Mouse (Mus musculus): ENCODE measurements at regions not wholly inside any gene's neighbourhood (a gene's known extent, or its start where the extent isn't known, plus 50 kb on each side); places are given as distances from the start of the nearest gene placed in this dataset.

DNA sequence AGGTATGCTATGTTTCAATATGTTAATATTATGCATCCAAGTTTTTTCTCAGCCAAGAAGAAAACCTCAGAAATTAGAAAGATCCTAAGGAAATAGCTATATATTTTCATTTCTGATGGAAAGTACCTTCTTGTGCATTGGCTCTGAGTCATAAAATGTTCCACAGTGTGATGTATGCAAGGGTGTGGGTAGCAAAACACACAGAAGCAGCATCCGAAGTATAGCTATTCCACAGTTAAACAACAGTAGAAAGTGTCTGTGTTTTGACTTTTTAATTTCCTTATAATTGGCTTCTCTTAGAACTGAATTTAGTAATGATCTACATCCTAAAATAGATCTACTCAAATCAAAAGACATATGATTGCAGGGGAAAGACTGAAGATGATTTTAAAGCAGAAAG, 320.0 kb downstream of the Tdrd3 start:
- H3K9me3 ChIP-seq (ENCODE audit: control insufficient read depth, insufficient read depth, low read depth, low read length): no peaks in the 10 kb centered on the region
- no peak overlapping the region for H3K4me3 ChIP-seq (ENCODE audit: insufficient read depth in 1 of 2, low read depth in 1 of 2, low read length in 2 of 2, poor library complexity in 1 of 2, severe bottlenecking in 1 of 2)
- TF ChIP-seq HCFC1 (IDR thresholded peaks at IDR 0.05; ENCODE audit: borderline replicate concordance, insufficient read depth, low read length): no peak
- no peak for TF ChIP-seq ZC3H11A (IDR thresholded peaks at IDR 0.05; ENCODE audit: borderline replicate concordance, low read depth, low read length)
- no peak for TF ChIP-seq MAFK (IDR thresholded peaks at IDR 0.05; ENCODE audit: insufficient read depth, low read depth, low read length)
- TF ChIP-seq CHD2 (IDR thresholded peaks at IDR 0.05; ENCODE audit: low read depth, low read length): no peak
- no peak for TF ChIP-seq ZNF384 (IDR thresholded peaks at IDR 0.05; ENCODE audit: low read depth, low read length)
- in situ Hi-C loops (cut with MboI; ENCODE audit: low sequenced_read_pairs in 2 of 2, unreplicated experiment in 2 of 2): no loop called here
- no peak for DNase-seq (ENCODE audit: low read depth, low spot score)
- no peak overlapping the region for H3K27ac ChIP-seq (ENCODE audit: insufficient read depth, low read depth, low read length, poor library complexity, severe bottlenecking)
- no peak overlapping the region for H3K9ac ChIP-seq (ENCODE audit: insufficient read depth, low read depth, low read length, poor library complexity, severe bottlenecking)
- H3K4me1 ChIP-seq (ENCODE audit: control insufficient read depth in 2 of 2, insufficient read depth in 2 of 2, low read length in 2 of 2, poor library complexity in 1 of 2): no peaks in the 10 kb centered on the region
- H3K36me3 ChIP-seq (ENCODE audit: control insufficient read depth, insufficient read depth, low read length, poor library complexity, severe bottlenecking): no peaks in the 10 kb centered on the region

GRCm38 (mm10) chr14:87745524-87745923, 329.1 kb downstream of the Tdrd3 start:
- H3K27ac ChIP-seq (ENCODE audit: insufficient read depth, low read depth, low read length, poor library complexity, severe bottlenecking): no peak overlapping the region
- no peaks in the 10 kb centered on the region for H3K4me1 ChIP-seq (ENCODE audit: control insufficient read depth in 2 of 2, insufficient read depth in 2 of 2, low read length in 2 of 2, poor library complexity in 1 of 2)
- in situ Hi-C loops (cut with MboI; ENCODE audit: low sequenced_read_pairs in 2 of 2, unreplicated experiment in 2 of 2): no loop called here
- no peak for DNase-seq (ENCODE audit: low read depth, low spot score)
- no peaks in the 10 kb centered on the region for H3K9me3 ChIP-seq (ENCODE audit: control insufficient read depth, insufficient read depth, low read depth, low read length)
- no peak overlapping the region for H3K9ac ChIP-seq (ENCODE audit: insufficient read depth, low read depth, low read length, poor library complexity, severe bottlenecking)
- TF ChIP-seq MAFK (IDR thresholded peaks at IDR 0.05; ENCODE audit: insufficient read depth, low read depth, low read length): no peak
- TF ChIP-seq CHD2 (IDR thresholded peaks at IDR 0.05; ENCODE audit: low read depth, low read length): no peak
- no peak for TF ChIP-seq ZNF384 (IDR thresholded peaks at IDR 0.05; ENCODE audit: low read depth, low read length)
- no peak for TF ChIP-seq ZC3H11A (IDR thresholded peaks at IDR 0.05; ENCODE audit: borderline replicate concordance, low read depth, low read length)
- no peak for TF ChIP-seq HCFC1 (IDR thresholded peaks at IDR 0.05; ENCODE audit: borderline replicate concordance, insufficient read depth, low read length)
- H3K36me3 ChIP-seq (ENCODE audit: control insufficient read depth, insufficient read depth, low read length, poor library complexity, severe bottlenecking): no peaks in the 10 kb centered on the region
- H3K4me3 ChIP-seq (ENCODE audit: insufficient read depth in 1 of 2, low read depth in 1 of 2, low read length in 2 of 2, poor library complexity in 1 of 2, severe bottlenecking in 1 of 2): no peak overlapping the region

GRCm38 (mm10) chr14:87746011-87746410, 329.6 kb downstream of the Tdrd3 start:
- Histone ChIP-seq H3K4me3 (ENCODE audit: insufficient read depth in 1 of 2, low read depth in 1 of 2, low read length in 2 of 2, poor library complexity in 1 of 2, severe bottlenecking in 1 of 2) (no peak overlapping the region), H3K9ac (ENCODE audit: insufficient read depth, low read depth, low read length, poor library complexity, severe bottlenecking) (no peak overlapping the region), H3K36me3 (ENCODE audit: control insufficient read depth, insufficient read depth, low read length, poor library complexity, severe bottlenecking) (no peaks in the 10 kb centered on the region), H3K4me1 (ENCODE audit: control insufficient read depth in 2 of 2, insufficient read depth in 2 of 2, low read length in 2 of 2, poor library complexity in 1 of 2) (no peaks in the 10 kb centered on the region), H3K9me3 (ENCODE audit: control insufficient read depth, insufficient read depth, low read depth, low read length) (no peaks in the 10 kb centered on the region), H3K27ac (ENCODE audit: insufficient read depth, low read depth, low read length, poor library complexity, severe bottlenecking) (no peak overlapping the region)
- in situ Hi-C loops (cut with MboI; ENCODE audit: low sequenced_read_pairs in 2 of 2, unreplicated experiment in 2 of 2): no loop called here
- TF ChIP-seq MAFK (IDR thresholded peaks at IDR 0.05; ENCODE audit: insufficient read depth, low read depth, low read length) (no peak), ZC3H11A (IDR thresholded peaks at IDR 0.05; ENCODE audit: borderline replicate concordance, low read depth, low read length) (no peak), HCFC1 (IDR thresholded peaks at IDR 0.05; ENCODE audit: borderline replicate concordance, insufficient read depth, low read length) (no peak), CHD2 (IDR thresholded peaks at IDR 0.05; ENCODE audit: low read depth, low read length) (no peak), ZNF384 (IDR thresholded peaks at IDR 0.05; ENCODE audit: low read depth, low read length) (no peak)
- no peak for DNase-seq (ENCODE audit: low read depth, low spot score)

GRCm38 (mm10) chr14:87749068-87749467, 332.6 kb downstream of the Tdrd3 start:
- Histone ChIP-seq H3K9me3 (ENCODE audit: control insufficient read depth, insufficient read depth, low read depth, low read length) (no peaks in the 10 kb centered on the region), H3K27ac (ENCODE audit: insufficient read depth, low read depth, low read length, poor library complexity, severe bottlenecking) (no peak overlapping the region), H3K4me1 (ENCODE audit: control insufficient read depth in 2 of 2, insufficient read depth in 2 of 2, low read length in 2 of 2, poor library complexity in 1 of 2) (no peaks in the 10 kb centered on the region), H3K9ac (ENCODE audit: insufficient read depth, low read depth, low read length, poor library complexity, severe bottlenecking) (no peak overlapping the region), H3K36me3 (ENCODE audit: control insufficient read depth, insufficient read depth, low read length, poor library complexity, severe bottlenecking) (no peaks in the 10 kb centered on the region), H3K4me3 (ENCODE audit: insufficient read depth in 1 of 2, low read depth in 1 of 2, low read length in 2 of 2, poor library complexity in 1 of 2, severe bottlenecking in 1 of 2) (no peak overlapping the region)
- no peak for DNase-seq (ENCODE audit: low read depth, low spot score)
- in situ Hi-C loops (cut with MboI; ENCODE audit: low sequenced_read_pairs in 2 of 2, unreplicated experiment in 2 of 2): no loop called here
- TF ChIP-seq HCFC1 (IDR thresholded peaks at IDR 0.05; ENCODE audit: borderline replicate concordance, insufficient read depth, low read length) (no peak), MAFK (IDR thresholded peaks at IDR 0.05; ENCODE audit: insufficient read depth, low read depth, low read length) (no peak), ZC3H11A (IDR thresholded peaks at IDR 0.05; ENCODE audit: borderline replicate concordance, low read depth, low read length) (no peak), ZNF384 (IDR thresholded peaks at IDR 0.05; ENCODE audit: low read depth, low read length) (no peak), CHD2 (IDR thresholded peaks at IDR 0.05; ENCODE audit: low read depth, low read length) (no peak)

DNA sequence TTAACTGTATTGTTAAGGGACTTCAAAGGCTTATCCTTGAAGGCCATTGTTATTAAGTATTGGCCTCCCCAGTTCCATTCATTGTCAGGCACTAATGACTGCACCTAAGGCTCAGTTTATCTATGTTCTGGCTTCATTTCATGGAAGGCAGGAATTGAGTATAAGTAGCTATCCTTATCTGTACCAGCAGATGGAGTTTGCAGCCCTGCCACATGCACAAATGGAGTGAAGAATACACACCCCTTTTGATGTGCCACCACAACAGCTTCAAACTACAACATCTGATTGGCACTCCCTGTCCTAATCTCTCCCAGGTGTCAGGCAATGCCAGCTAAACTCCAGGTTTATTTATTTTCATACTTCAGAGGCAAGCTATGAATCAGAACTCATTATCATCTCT, 333.3 kb downstream of the Tdrd3 start:
- no peaks in the 10 kb centered on the region for H3K4me1 ChIP-seq (ENCODE audit: control insufficient read depth in 2 of 2, insufficient read depth in 2 of 2, low read length in 2 of 2, poor library complexity in 1 of 2)
- no peak for DNase-seq (ENCODE audit: low read depth, low spot score)
- no peak overlapping the region for H3K4me3 ChIP-seq (ENCODE audit: insufficient read depth in 1 of 2, low read depth in 1 of 2, low read length in 2 of 2, poor library complexity in 1 of 2, severe bottlenecking in 1 of 2)
- no peak overlapping the region for H3K9ac ChIP-seq (ENCODE audit: insufficient read depth, low read depth, low read length, poor library complexity, severe bottlenecking)
- no peaks in the 10 kb centered on the region for H3K9me3 ChIP-seq (ENCODE audit: control insufficient read depth, insufficient read depth, low read depth, low read length)
- H3K36me3 ChIP-seq (ENCODE audit: control insufficient read depth, insufficient read depth, low read length, poor library complexity, severe bottlenecking): no peaks in the 10 kb centered on the region
- H3K27ac ChIP-seq (ENCODE audit: insufficient read depth, low read depth, low read length, poor library complexity, severe bottlenecking): no peak overlapping the region
- TF ChIP-seq CHD2 (IDR thresholded peaks at IDR 0.05; ENCODE audit: low read depth, low read length): no peak
- in situ Hi-C loops (cut with MboI; ENCODE audit: low sequenced_read_pairs in 2 of 2, unreplicated experiment in 2 of 2): no loop called here
